In the genomic region with DNA sequence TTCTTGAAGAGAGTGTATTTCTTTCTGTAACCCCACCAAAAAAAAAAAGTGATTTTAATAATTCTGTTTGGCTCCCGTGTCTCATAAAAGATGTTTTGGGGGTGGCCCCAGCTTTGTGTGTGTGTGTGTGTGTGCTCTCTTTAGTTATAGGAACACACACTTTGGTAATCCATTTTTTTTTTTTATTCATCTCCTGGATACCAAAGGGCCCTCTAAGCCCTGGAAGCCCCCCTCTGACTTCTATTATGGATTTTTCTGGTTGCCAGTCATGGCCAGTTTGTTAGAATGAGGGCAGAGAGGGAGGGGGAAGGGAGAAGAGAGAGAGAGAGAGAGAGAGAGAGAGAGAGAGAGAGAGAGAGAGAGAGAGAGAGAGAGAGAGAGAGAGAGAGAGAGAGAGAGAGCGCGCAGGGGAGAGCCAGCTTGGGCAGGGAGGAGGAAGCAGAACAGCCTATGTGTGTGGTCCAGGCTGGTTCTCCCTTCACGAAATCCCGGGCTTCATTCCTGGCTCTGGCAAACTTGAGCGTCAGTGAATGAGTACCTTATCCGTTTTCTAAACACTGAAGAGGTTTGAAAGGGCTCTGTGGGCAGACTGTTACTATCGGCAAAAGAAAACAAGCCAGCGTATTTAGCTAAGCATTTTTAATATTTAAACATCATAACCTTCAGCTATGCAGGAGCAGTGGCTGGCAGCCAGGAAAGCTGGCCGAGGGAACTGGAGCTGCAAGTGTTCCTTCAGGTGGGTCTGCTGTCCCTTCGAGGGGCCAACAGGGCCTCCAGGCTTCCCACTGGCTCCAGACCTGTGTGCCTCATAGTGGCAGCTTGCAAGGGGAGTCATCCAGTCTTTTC, we compare ENCODE assay signal across 8 mouse cellular contexts.
DNase-seq lines count a peak whose midpoint lies in the region; ATAC-seq and TF ChIP-seq lines count a peak whose summit lies in the region.

No protein-coding gene starts in this region.

- peak; percentile 49 for ATAC-seq in forebrain, postnatal 0 days
- ATAC-seq in kidney, embryonic 14.5 days (ENCODE audit: low FRiP score, low TSS enrichment): peak; percentile 21; the same call in 1 of the 2 replicates
- peak; percentile 70 for ATAC-seq in limb, embryonic 15.5 days (ENCODE audit: insufficient number of reproducible peaks, low FRiP score, low TSS enrichment, low read depth)

- peak overlapping the region; percentile 28 for H3K4me3 ChIP-seq in gastrocnemius, adult 2 months
- no peak overlapping the region for H3K4me3 ChIP-seq in cerebellum, adult 2 months (replicated peaks; ENCODE audit: insufficient read depth, low read depth, low read length)
- H3K4me3 ChIP-seq in forebrain, postnatal 0 days (ENCODE audit: low read depth, low read length): no peak overlapping the region
- no peak overlapping the region for H3K4me3 ChIP-seq in kidney, embryonic 14.5 days (ENCODE audit: low read length)
- H3K4me3 ChIP-seq in limb, embryonic 15.5 days: peak overlapping the region; percentile 13

- no peak overlapping the region for H3K9ac ChIP-seq in forebrain, postnatal 0 days
- H3K9ac ChIP-seq in kidney, embryonic 14.5 days (ENCODE audit: low read depth, low read length): peak overlapping the region; percentile 29; the same call in 1 of the 2 replicates
- no peak overlapping the region for H3K9ac ChIP-seq in limb, embryonic 15.5 days

- TF ChIP-seq POLR2A in cerebellum, adult 2 months (IDR thresholded peaks at IDR 0.05; ENCODE audit: borderline replicate concordance, insufficient read depth, low read length): no peak

- peak overlapping the region; percentile 58; the same call in 1 of the 2 replicates for H3K27ac ChIP-seq in gastrocnemius, adult 2 months
- no peak overlapping the region for H3K27ac ChIP-seq in cerebellum, adult 2 months (ENCODE audit: insufficient read depth, low read length)
- H3K27ac ChIP-seq in forebrain, postnatal 0 days (ENCODE audit: low read depth, low read length): peak overlapping the region; percentile 72
- peak overlapping the region; percentile 94 for H3K27ac ChIP-seq in kidney, embryonic 14.5 days (ENCODE audit: low read depth, low read length)
- peak overlapping the region; percentile 95 for H3K27ac ChIP-seq in limb, embryonic 15.5 days

- 30% methylated on average over 11 of the region's 11 CpGs for WGBS in cerebellum, adult 2 months
- WGBS in forebrain, postnatal 0 days: 4% methylated on average over 11 of the region's 11 CpGs
- 11% methylated on average over 9 of the region's 11 CpGs for WGBS in kidney, embryonic 14.5 days
- 7% methylated on average over 11 of the region's 11 CpGs for whole genome bisulfite sequencing in limb, embryonic 15.5 days

- TF ChIP-seq CTCF in gastrocnemius, adult 2 months (IDR thresholded peaks at IDR 0.05): no peak
- TF ChIP-seq CTCF in cerebellum, adult 2 months (IDR thresholded peaks at IDR 0.05; ENCODE audit: borderline replicate concordance, insufficient read depth, low read depth, low read length): no peak
- no peak for TF ChIP-seq CTCF in forebrain, postnatal 0 days (IDR thresholded peaks at IDR 0.05; ENCODE audit: low read depth)

- H3K27me3 ChIP-seq in cerebellum, adult 2 months (ENCODE audit: control insufficient read depth, insufficient read depth, low read length): no peaks in the 10 kb centered on the region
- H3K27me3 ChIP-seq in forebrain, postnatal 0 days (ENCODE audit: insufficient read depth, low read length): no peaks in the 10 kb centered on the region
- H3K27me3 ChIP-seq in kidney, embryonic 14.5 days (ENCODE audit: control insufficient read depth, insufficient read depth, low read length): no peaks in the 10 kb centered on the region
- no peaks in the 10 kb centered on the region for H3K27me3 ChIP-seq in limb, embryonic 15.5 days

- H3K36me3 ChIP-seq in forebrain, postnatal 0 days (ENCODE audit: insufficient read depth): no peaks in the 10 kb centered on the region
- no peaks in the 10 kb centered on the region for H3K36me3 ChIP-seq in kidney, embryonic 14.5 days (ENCODE audit: control insufficient read depth, insufficient read depth, low read length)
- H3K36me3 ChIP-seq in limb, embryonic 15.5 days: no peaks in the 10 kb centered on the region

- peak; percentile 37 for DNase-seq in gastrocnemius, adult 2 months
- no peak for DNase-seq in gastrocnemius, adult 8-10 months (ENCODE audit: low spot score in 2 of 2)
- peak; percentile 39 to 49 for DNase-seq in cerebellum, adult 2 months
- peak; percentile 70 for DNase-seq in forebrain, postnatal 0 days
- peak; percentile 59 for DNase-seq in retina, embryonic 14.5 days (ENCODE audit: low spot score)
- DNase-seq in spleen, postnatal 36 days (ENCODE audit: low spot score in 2 of 2): no peak

- no peaks in the 10 kb centered on the region for H3K9me3 ChIP-seq in forebrain, postnatal 0 days (ENCODE audit: low read length)
- H3K9me3 ChIP-seq in kidney, embryonic 14.5 days (ENCODE audit: control insufficient read depth, low read length): peaks cover 9% of the 10 kb centered on the region; the same call in 1 of the 2 replicates
- no peaks in the 10 kb centered on the region for H3K9me3 ChIP-seq in limb, embryonic 15.5 days

- peaks cover 8% of the 10 kb centered on the region; the same call in 1 of the 2 replicates for H3K4me1 ChIP-seq in cerebellum, adult 2 months (ENCODE audit: control insufficient read depth, insufficient read depth, low read length)
- peaks cover 7% of the 10 kb centered on the region; the same call in 1 of the 2 replicates for H3K4me1 ChIP-seq in forebrain, postnatal 0 days (ENCODE audit: insufficient read depth)
- peaks cover 40% of the 10 kb centered on the region for H3K4me1 ChIP-seq in kidney, embryonic 14.5 days (ENCODE audit: control insufficient read depth, insufficient read depth, low read length)
- H3K4me1 ChIP-seq in limb, embryonic 15.5 days: peaks cover 47% of the 10 kb centered on the region

- intact Hi-C loops in gastrocnemius, adult 2 months (cut with DNase I): no loop called here

- H3K4me2 ChIP-seq in forebrain, postnatal 0 days (ENCODE audit: low read depth): peak overlapping the region; percentile 30
- peak overlapping the region; percentile 17; the same call in 1 of the 2 replicates for H3K4me2 ChIP-seq in kidney, embryonic 14.5 days (replicated peaks; ENCODE audit: low read depth, low read length)
- peak overlapping the region; percentile 24 for H3K4me2 ChIP-seq in limb, embryonic 15.5 days

Comparison
In these comparisons a context has a peak if more than half of its experiments do, and no peak if none do; other contexts are left out.
1. DNase-seq: peak in gastrocnemius, adult 2 months (single experiment), cerebellum, adult 2 months (2 of 2), forebrain, postnatal 0 days (single experiment) and retina, embryonic 14.5 days (single experiment); none in gastrocnemius, adult 8-10 months (0 of 2) and spleen, postnatal 36 days (0 of 2).
2. H3K4me3 ChIP-seq: peak in gastrocnemius, adult 2 months (single experiment) and limb, embryonic 15.5 days (single experiment); none in cerebellum, adult 2 months (single experiment), forebrain, postnatal 0 days (single experiment) and kidney, embryonic 14.5 days (single experiment).
3. Peak in every context shown above with its lines, with median percentiles within 50 percentile points of each other: ATAC-seq and H3K4me2 ChIP-seq.